ENCODE assay signal across 8 mouse cellular contexts in the genomic region with DNA sequence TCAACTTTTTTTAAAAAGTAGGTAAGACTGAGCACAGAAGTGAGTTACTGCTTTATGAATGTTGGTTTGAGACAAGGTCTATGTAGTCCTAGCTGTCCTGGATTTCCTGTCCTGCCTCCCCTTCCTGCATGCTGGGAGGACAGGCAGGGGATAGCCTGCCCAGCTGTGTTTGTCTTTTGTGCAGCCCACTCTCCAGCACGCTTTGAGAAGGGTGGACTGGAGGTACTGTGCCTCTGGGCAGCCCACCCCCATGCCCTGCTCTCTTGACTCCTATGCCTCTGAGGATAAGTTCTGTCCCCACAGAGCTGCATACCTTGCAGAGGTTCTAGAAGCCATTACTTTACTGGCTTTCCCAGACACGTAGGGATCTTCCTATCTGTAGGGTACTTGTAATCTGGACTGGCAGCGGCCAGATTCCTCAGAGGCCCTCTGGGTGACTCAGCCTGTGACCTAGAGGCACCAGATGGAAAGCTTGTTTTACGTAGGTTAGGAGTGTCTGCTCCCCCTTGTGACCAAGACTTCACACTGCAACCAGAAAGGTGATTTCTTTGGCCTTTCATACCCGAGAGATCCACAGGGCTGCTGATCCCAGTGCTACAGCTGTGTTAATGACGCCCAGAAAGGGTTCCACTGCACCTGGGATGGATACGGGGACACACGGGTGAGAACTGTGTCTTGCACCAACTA. TPM values are rescaled to one million over a fixed set of nuclear protein-coding genes. Genes with fewer than 3 reads are reported as not detected.
DNase-seq lines count a peak whose midpoint lies in the region; ATAC-seq and TF ChIP-seq lines count a peak whose summit lies in the region.

No protein-coding gene starts in this region.

- TF ChIP-seq POLR2A in testis, adult 2 months (IDR thresholded peaks at IDR 0.05; ENCODE audit: control insufficient read depth, low read depth, low read length), result no peak

- H3K9me3 ChIP-seq in hindbrain, embryonic 16.5 days (ENCODE audit: control insufficient read depth, low read length), result no peaks in the 10 kb centered on the region
- no peaks in the 10 kb centered on the region for H3K9me3 ChIP-seq in limb, embryonic 13.5 days
- H3K9me3 ChIP-seq in midbrain, embryonic 13.5 days, result no peaks in the 10 kb centered on the region
- H3K9me3 ChIP-seq in stomach, embryonic 14.5 days (ENCODE audit: control insufficient read depth, low read depth, low read length), result no peaks in the 10 kb centered on the region

- peaks cover 1% of the 10 kb centered on the region; the same call in 1 of the 2 replicates for H3K36me3 ChIP-seq in testis, adult 2 months (ENCODE audit: control insufficient read depth, insufficient read depth, low read length)
- H3K36me3 ChIP-seq in hindbrain, embryonic 16.5 days (ENCODE audit: control insufficient read depth, insufficient read depth, low read length), result peaks cover 19% of the 10 kb centered on the region
- H3K36me3 ChIP-seq in limb, embryonic 13.5 days, result peaks cover 58% of the 10 kb centered on the region
- H3K36me3 ChIP-seq in midbrain, embryonic 13.5 days, result peaks cover 54% of the 10 kb centered on the region
- H3K36me3 ChIP-seq in stomach, embryonic 14.5 days (ENCODE audit: control insufficient read depth, insufficient read depth, low read length), result peaks cover 32% of the 10 kb centered on the region

- peak; percentile 55 for ATAC-seq in hindbrain, embryonic 16.5 days
- peak; percentile 41; the same call in 1 of the 2 replicates for ATAC-seq in limb, embryonic 13.5 days (ENCODE audit: low FRiP score, low read depth)
- ATAC-seq in midbrain, embryonic 13.5 days, result peak; percentile 67
- peak; percentile 50; the same call in 1 of the 2 replicates for ATAC-seq in stomach, embryonic 14.5 days (ENCODE audit: insufficient number of reproducible peaks, insufficient read depth, low FRiP score, low read depth)

- H3K4me1 ChIP-seq in testis, adult 2 months (ENCODE audit: control insufficient read depth, insufficient read depth, low read length), result no peaks in the 10 kb centered on the region; the same call in 1 of the 2 replicates
- no peaks in the 10 kb centered on the region; the same call in 1 of the 2 replicates for H3K4me1 ChIP-seq in hindbrain, embryonic 16.5 days (ENCODE audit: control insufficient read depth, insufficient read depth, low read depth, low read length)
- H3K4me1 ChIP-seq in limb, embryonic 13.5 days, result peaks cover 9% of the 10 kb centered on the region; the same call in 1 of the 2 replicates
- peaks cover 4% of the 10 kb centered on the region for H3K4me1 ChIP-seq in midbrain, embryonic 13.5 days (replicated peaks)
- peaks cover 4% of the 10 kb centered on the region; the same call in 1 of the 2 replicates for H3K4me1 ChIP-seq in stomach, embryonic 14.5 days (ENCODE audit: control insufficient read depth, insufficient read depth, low read length)

- H3K27me3 ChIP-seq in testis, adult 2 months (ENCODE audit: control insufficient read depth, insufficient read depth, low read length), result no peaks in the 10 kb centered on the region
- no peaks in the 10 kb centered on the region for H3K27me3 ChIP-seq in hindbrain, embryonic 16.5 days (replicated peaks; ENCODE audit: control insufficient read depth, insufficient read depth, low read length)
- no peaks in the 10 kb centered on the region for H3K27me3 ChIP-seq in limb, embryonic 13.5 days
- no peaks in the 10 kb centered on the region for H3K27me3 ChIP-seq in midbrain, embryonic 13.5 days
- H3K27me3 ChIP-seq in stomach, embryonic 14.5 days (ENCODE audit: control insufficient read depth, insufficient read depth, low read length), result no peaks in the 10 kb centered on the region

- WGBS in hindbrain, embryonic 16.5 days, result 28% methylated on average over 8 of the region's 8 CpGs
- WGBS in limb, embryonic 13.5 days, result 29% methylated on average over 8 of the region's 8 CpGs
- WGBS in midbrain, embryonic 13.5 days, result 35% methylated on average over 8 of the region's 8 CpGs
- WGBS in stomach, embryonic 14.5 days, result 27% methylated on average over 8 of the region's 8 CpGs

- intact Hi-C loops in gastrocnemius, adult 2 months (cut with DNase I), result loop anchor here (1.0 to 5.0 kb wide), 3 partner anchors 12 to 51 kb away; no protein-coding TSS in a partner anchor

- DNase-seq in testis, postnatal 14 days (ENCODE audit: low spot score), result no peak
- peak; percentile 91 for DNase-seq in cerebellum, adult 9-10 months
- DNase-seq in gastrocnemius, adult 2 months, result peak; percentile 80

- H3K27ac ChIP-seq in testis, adult 2 months (ENCODE audit: control insufficient read depth, insufficient read depth, low read depth, low read length), result no peak overlapping the region
- peak overlapping the region; percentile 83 for H3K27ac ChIP-seq in gastrocnemius, adult 2 months
- peak overlapping the region; percentile 37; the same call in 1 of the 2 replicates for H3K27ac ChIP-seq in hindbrain, embryonic 16.5 days (ENCODE audit: low read depth, low read length)
- H3K27ac ChIP-seq in limb, embryonic 13.5 days, result no peak overlapping the region
- H3K27ac ChIP-seq in midbrain, embryonic 13.5 days, result peak overlapping the region; percentile 45; the same call in 1 of the 2 replicates
- no peak overlapping the region for H3K27ac ChIP-seq in stomach, embryonic 14.5 days (ENCODE audit: low read length)

- no peak overlapping the region for H3K4me2 ChIP-seq in hindbrain, embryonic 16.5 days (ENCODE audit: low read length)
- no peak overlapping the region for H3K4me2 ChIP-seq in limb, embryonic 13.5 days (replicated peaks)
- no peak overlapping the region for H3K4me2 ChIP-seq in midbrain, embryonic 13.5 days (replicated peaks)
- H3K4me2 ChIP-seq in stomach, embryonic 14.5 days (replicated peaks; ENCODE audit: low read depth, low read length), result no peak overlapping the region

- H3K4me3 ChIP-seq in testis, adult 2 months (ENCODE audit: control insufficient read depth, low read depth, low read length), result no peak overlapping the region
- H3K4me3 ChIP-seq in gastrocnemius, adult 2 months, result peak overlapping the region; percentile 28; the same call in 1 of the 2 replicates
- no peak overlapping the region for H3K4me3 ChIP-seq in hindbrain, embryonic 16.5 days (ENCODE audit: low read length)
- no peak overlapping the region for H3K4me3 ChIP-seq in limb, embryonic 13.5 days
- H3K4me3 ChIP-seq in midbrain, embryonic 13.5 days (replicated peaks), result no peak overlapping the region
- H3K4me3 ChIP-seq in stomach, embryonic 14.5 days (ENCODE audit: low read depth, low read length), result no peak overlapping the region

- H3K9ac ChIP-seq in hindbrain, embryonic 16.5 days (ENCODE audit: low read depth, low read length), result no peak overlapping the region
- H3K9ac ChIP-seq in limb, embryonic 13.5 days, result no peak overlapping the region
- no peak overlapping the region for H3K9ac ChIP-seq in midbrain, embryonic 13.5 days (replicated peaks)
- H3K9ac ChIP-seq in stomach, embryonic 14.5 days (replicated peaks; ENCODE audit: low read depth, low read length), result no peak overlapping the region

- TF ChIP-seq CTCF in testis, adult 2 months (IDR thresholded peaks at IDR 0.05; ENCODE audit: control insufficient read depth, insufficient read depth, insufficient replicate concordance, low read depth, low read length), result peak; percentile 15; the same call in 1 of the 2 replicates
- TF ChIP-seq CTCF in gastrocnemius, adult 2 months (IDR thresholded peaks at IDR 0.05), result peak; percentile 76

RNA-seq across cellular contexts. Expression of a gene that starts 17.9 kb away (rescaled TPM):
- polyA plus RNA-seq in testis, adult 2 months (2012; rRNA removed), result 4.0 and 6.1 TPM in 2 replicates
- 1 to 10 TPM; 1.4 to 2.9 TPM for total RNA-seq in gastrocnemius, adult 2 months (2021)
- 31.3 and 32.7 TPM in 2 replicates for polyA plus RNA-seq in hindbrain, embryonic 16.5 days (2015; fragmentation: Nextera tagmentation; extraction: Ambion mirVana)
- 5.0 and 5.1 TPM in 2 replicates for polyA plus RNA-seq in limb, embryonic 13.5 days (2015; fragmentation: Nextera tagmentation; extraction: Ambion mirVana)
- 23.1 and 25.5 TPM in 2 replicates for polyA plus RNA-seq in midbrain, embryonic 13.5 days (2015; fragmentation: Nextera tagmentation; extraction: Ambion mirVana)
- polyA plus RNA-seq in stomach, embryonic 14.5 days (2014; fragmentation: Nextera tagmentation; extraction: Ambion mirVana), result 5.2 and 5.3 TPM in 2 replicates

RNA-seq across cellular contexts. Expression of a gene that starts 39.5 kb away (rescaled TPM):
- 46.0 and 47.1 TPM in 2 replicates for polyA plus RNA-seq in testis, adult 2 months (2012; rRNA removed)
- 10 to 100 TPM; 41.0 to 42.1 TPM for total RNA-seq in gastrocnemius, adult 2 months (2021)
- 26.1 TPM in 2 replicates for polyA plus RNA-seq in hindbrain, embryonic 16.5 days (2015; fragmentation: Nextera tagmentation; extraction: Ambion mirVana)
- 26.1 and 29.2 TPM in 2 replicates for polyA plus RNA-seq in limb, embryonic 13.5 days (2015; fragmentation: Nextera tagmentation; extraction: Ambion mirVana)
- polyA plus RNA-seq in midbrain, embryonic 13.5 days (2015; fragmentation: Nextera tagmentation; extraction: Ambion mirVana), result 22.5 and 39.4 TPM in 2 replicates
- polyA plus RNA-seq in stomach, embryonic 14.5 days (2014; fragmentation: Nextera tagmentation; extraction: Ambion mirVana), result 20.5 and 23.4 TPM in 2 replicates

RNA-seq across cellular contexts. Expression of a gene that starts 52.6 kb away (rescaled TPM):
- 19.5 and 22.5 TPM in 2 replicates for polyA plus RNA-seq in testis, adult 2 months (2012; rRNA removed)
- 10 to 100 TPM; 15.7 to 15.8 TPM for total RNA-seq in gastrocnemius, adult 2 months (2021)
- 55.5 and 62.4 TPM in 2 replicates for polyA plus RNA-seq in hindbrain, embryonic 16.5 days (2015; fragmentation: Nextera tagmentation; extraction: Ambion mirVana)
- polyA plus RNA-seq in limb, embryonic 13.5 days (2015; fragmentation: Nextera tagmentation; extraction: Ambion mirVana), result 19.0 and 19.9 TPM in 2 replicates
- polyA plus RNA-seq in midbrain, embryonic 13.5 days (2015; fragmentation: Nextera tagmentation; extraction: Ambion mirVana), result 22.3 and 27.3 TPM in 2 replicates
- 19.0 and 19.5 TPM in 2 replicates for polyA plus RNA-seq in stomach, embryonic 14.5 days (2014; fragmentation: Nextera tagmentation; extraction: Ambion mirVana)

Comparison
In these comparisons a context has a peak if more than half of its experiments do, and no peak if none do; other contexts are left out.
1. H3K27ac ChIP-seq: peak in gastrocnemius, adult 2 months (single experiment), hindbrain, embryonic 16.5 days (single experiment) and midbrain, embryonic 13.5 days (single experiment); none in testis, adult 2 months (single experiment), limb, embryonic 13.5 days (single experiment) and stomach, embryonic 14.5 days (single experiment).
2. Peak in every context shown above with its lines, with median percentiles within 50 percentile points of each other: ATAC-seq.